In genomic region chr10:59109015-59109414, GRCm38 (mm10) we compare ENCODE assay signal across 8 mouse cellular contexts.
DNase-seq lines count a peak whose midpoint lies in the region; ATAC-seq and TF ChIP-seq lines count a peak whose summit lies in the region.

No protein-coding gene starts in this region.

- H3K36me3 ChIP-seq in neural tube, embryonic 15.5 days: peaks cover 14% of the 10 kb centered on the region; the same call in 1 of the 2 replicates
- no peaks in the 10 kb centered on the region for H3K36me3 ChIP-seq in kidney, embryonic 16.5 days (ENCODE audit: insufficient read depth, low read length)
- no peaks in the 10 kb centered on the region for H3K36me3 ChIP-seq in liver, embryonic 11.5 days (ENCODE audit: control insufficient read depth, insufficient read depth, low read length)
- no peaks in the 10 kb centered on the region for H3K36me3 ChIP-seq in neural tube, embryonic 14.5 days (ENCODE audit: control insufficient read depth, insufficient read depth, low read length)
- no peaks in the 10 kb centered on the region for H3K36me3 ChIP-seq in thymus, adult 2 months (ENCODE audit: control insufficient read depth, insufficient read depth, low read length)

- WGBS in neural tube, embryonic 15.5 days: 36% methylated on average over 2 of the region's 2 CpGs
- 28% methylated on average over 2 of the region's 2 CpGs for WGBS in kidney, embryonic 16.5 days
- WGBS in liver, embryonic 11.5 days: 33% methylated on average over 2 of the region's 2 CpGs
- 57% methylated on average over 2 of the region's 2 CpGs for WGBS in neural tube, embryonic 14.5 days
- WGBS in thymus, adult 2 months: 12% methylated on average over 2 of the region's 2 CpGs

- DNase-seq in neural tube, embryonic 10.5 days (ENCODE audit: extremely low spot score, low spot score): peak; percentile 81
- DNase-seq in cerebellum, adult 9-11 months: peak; percentile 22
- DNase-seq in gastrocnemius, adult 18-20 months (ENCODE audit: low spot score): peak; percentile 69
- peak; percentile 57 for DNase-seq in liver, embryonic 11.5 days (ENCODE audit: low spot score)
- peak; percentile 65 for DNase-seq in thymus, adult 2 months

- H3K4me2 ChIP-seq in neural tube, embryonic 15.5 days: no peak overlapping the region
- H3K4me2 ChIP-seq in kidney, embryonic 16.5 days (replicated peaks; ENCODE audit: low read depth, low read length): no peak overlapping the region
- no peak overlapping the region for H3K4me2 ChIP-seq in liver, embryonic 11.5 days
- H3K4me2 ChIP-seq in neural tube, embryonic 14.5 days (ENCODE audit: low read depth, low read length): no peak overlapping the region

- no peak for ATAC-seq in neural tube, embryonic 15.5 days (ENCODE audit: low FRiP score)
- ATAC-seq in kidney, embryonic 16.5 days (ENCODE audit: low FRiP score, low TSS enrichment): peak; percentile 43
- no peak for ATAC-seq in liver, embryonic 11.5 days (replicated peaks; ENCODE audit: low FRiP score)
- peak; percentile 11; the same call in 1 of the 2 replicates for ATAC-seq in neural tube, embryonic 14.5 days (ENCODE audit: low read depth)

- no peaks in the 10 kb centered on the region for H3K27me3 ChIP-seq in neural tube, embryonic 15.5 days (replicated peaks)
- no peaks in the 10 kb centered on the region for H3K27me3 ChIP-seq in kidney, embryonic 16.5 days (ENCODE audit: insufficient read depth, low read length)
- no peaks in the 10 kb centered on the region for H3K27me3 ChIP-seq in liver, embryonic 11.5 days (replicated peaks; ENCODE audit: control insufficient read depth, insufficient read depth, low read length)
- no peaks in the 10 kb centered on the region for H3K27me3 ChIP-seq in neural tube, embryonic 14.5 days (ENCODE audit: control insufficient read depth, insufficient read depth, low read length)
- H3K27me3 ChIP-seq in thymus, adult 2 months (ENCODE audit: control insufficient read depth, insufficient read depth, low read length): no peaks in the 10 kb centered on the region

- H3K27ac ChIP-seq in neural tube, embryonic 15.5 days (replicated peaks): no peak overlapping the region
- H3K27ac ChIP-seq in kidney, embryonic 16.5 days (ENCODE audit: low read length): no peak overlapping the region
- H3K27ac ChIP-seq in liver, embryonic 11.5 days (ENCODE audit: low read depth, low read length): no peak overlapping the region
- no peak overlapping the region for H3K27ac ChIP-seq in neural tube, embryonic 14.5 days (ENCODE audit: low read depth, low read length)
- H3K27ac ChIP-seq in thymus, adult 2 months (ENCODE audit: control insufficient read depth, insufficient read depth, low read length): no peak overlapping the region

- H3K9me3 ChIP-seq in neural tube, embryonic 15.5 days (replicated peaks): no peaks in the 10 kb centered on the region
- no peaks in the 10 kb centered on the region for H3K9me3 ChIP-seq in kidney, embryonic 16.5 days (ENCODE audit: low read length)
- no peaks in the 10 kb centered on the region for H3K9me3 ChIP-seq in liver, embryonic 11.5 days (ENCODE audit: control insufficient read depth, low read length)
- no peaks in the 10 kb centered on the region for H3K9me3 ChIP-seq in neural tube, embryonic 14.5 days (ENCODE audit: control insufficient read depth, low read length)

- no peak for TF ChIP-seq POLR2A in thymus, adult 2 months (IDR thresholded peaks at IDR 0.05; ENCODE audit: control insufficient read depth, extremely low read depth, insufficient read depth, low read length, poor library complexity)

- H3K4me3 ChIP-seq in neural tube, embryonic 15.5 days (replicated peaks): no peak overlapping the region
- H3K4me3 ChIP-seq in kidney, embryonic 16.5 days (ENCODE audit: low read length): no peak overlapping the region
- H3K4me3 ChIP-seq in liver, embryonic 11.5 days (ENCODE audit: low read depth, low read length): no peak overlapping the region
- no peak overlapping the region for H3K4me3 ChIP-seq in neural tube, embryonic 14.5 days (ENCODE audit: low read depth, low read length)
- no peak overlapping the region for H3K4me3 ChIP-seq in thymus, adult 2 months (ENCODE audit: control insufficient read depth, insufficient read depth, low read length)

- no peak for TF ChIP-seq CTCF in thymus, adult 2 months (IDR thresholded peaks at IDR 0.05; ENCODE audit: borderline replicate concordance, control insufficient read depth, extremely low read depth, insufficient read depth, low read length, poor library complexity)

- H3K9ac ChIP-seq in neural tube, embryonic 15.5 days (replicated peaks): no peak overlapping the region
- H3K9ac ChIP-seq in kidney, embryonic 16.5 days (replicated peaks; ENCODE audit: low read length): no peak overlapping the region
- no peak overlapping the region for H3K9ac ChIP-seq in liver, embryonic 11.5 days (ENCODE audit: low read depth, low read length)
- no peak overlapping the region for H3K9ac ChIP-seq in neural tube, embryonic 14.5 days (replicated peaks; ENCODE audit: low read depth, low read length)

- H3K4me1 ChIP-seq in neural tube, embryonic 15.5 days: no peaks in the 10 kb centered on the region
- no peaks in the 10 kb centered on the region for H3K4me1 ChIP-seq in kidney, embryonic 16.5 days (ENCODE audit: insufficient read depth, low read length)
- H3K4me1 ChIP-seq in liver, embryonic 11.5 days (replicated peaks; ENCODE audit: control insufficient read depth, insufficient read depth, low read length): no peaks in the 10 kb centered on the region
- no peaks in the 10 kb centered on the region for H3K4me1 ChIP-seq in neural tube, embryonic 14.5 days (ENCODE audit: control insufficient read depth, insufficient read depth, low read length)
- no peaks in the 10 kb centered on the region for H3K4me1 ChIP-seq in thymus, adult 2 months (replicated peaks; ENCODE audit: control insufficient read depth, insufficient read depth, low read length)

Comparison
In these comparisons a context has a peak if more than half of its experiments do, and no peak if none do; other contexts are left out.
1. ATAC-seq: peak in kidney, embryonic 16.5 days (single experiment) and neural tube, embryonic 14.5 days (single experiment); none in neural tube, embryonic 15.5 days (single experiment) and liver, embryonic 11.5 days (single experiment).
2. DNase-seq: peak in every context shown above with its lines; median percentile 81 in neural tube, embryonic 10.5 days; 69 in gastrocnemius, adult 18-20 months; 65 in thymus, adult 2 months; 57 in liver, embryonic 11.5 days; 22 in cerebellum, adult 9-11 months.